Mouse (Mus musculus) layer of hippocampus, postnatal 36 days (tissue): ENCODE data around the gene Ccdc141. TPM values are rescaled to one million over a fixed set of nuclear protein-coding genes. Genes with fewer than 3 reads are reported as not detected.

ENCODE experiments used
- DNase-seq, 2 experiments: peaks; one replicate each; pipeline ENCODE4 v3.0.0; 2022
- total RNA-seq, 2 experiments: library from RNA; stranded (reverse); gene quantifications; 2 replicates each; pipeline ENCODE4 v1.2.3; 2021

The Ccdc141 gene
- total RNA-seq, 2 experiments from 2014 or later = 27.4 to 32.7 TPM

DNA sequence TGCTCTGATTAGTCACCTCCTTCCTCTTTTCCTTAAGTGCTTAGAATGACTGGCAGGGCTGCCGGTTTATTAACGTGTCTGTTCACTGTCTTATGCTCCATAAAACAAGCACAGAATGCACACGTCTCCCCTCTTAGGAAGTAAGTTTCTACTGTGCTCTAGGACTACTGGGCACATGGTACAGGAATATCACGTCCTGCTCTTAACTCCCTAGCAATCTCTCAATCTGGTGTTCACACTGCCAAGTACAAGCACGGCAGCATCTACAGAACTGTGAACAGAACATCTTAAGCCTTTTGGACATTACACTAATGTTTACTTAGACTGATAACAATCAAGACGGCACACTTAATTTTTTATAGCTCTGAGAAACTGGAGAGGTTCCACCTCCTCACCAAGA lies 52.3 kb downstream of the Ccdc141 start:
- DNase-seq = no peak

DNA sequence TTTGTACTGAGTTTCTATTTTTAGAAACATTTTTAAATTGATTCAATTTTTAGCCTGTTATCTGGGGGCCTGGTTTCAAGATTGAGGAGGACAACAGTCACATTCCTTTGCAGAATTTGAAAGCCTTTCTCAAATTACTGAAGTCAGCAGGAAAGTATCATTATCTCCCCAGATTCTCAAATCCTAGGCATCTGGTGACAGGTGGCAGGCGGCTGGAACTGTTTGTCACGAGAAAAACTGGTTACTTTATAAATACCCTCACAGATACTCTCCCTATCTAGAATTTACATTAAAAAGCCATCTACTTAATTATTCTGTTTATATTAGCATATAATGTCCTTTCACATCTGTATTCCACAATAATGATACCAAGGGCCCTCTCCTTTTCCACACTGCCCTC lies 56.1 kb downstream of the Ccdc141 start:
- DNase-seq = no peak

GRCm38 (mm10) chr2:77113867-77114266 lies 56.6 kb downstream of the Ccdc141 start:
- DNase-seq = no peak

GRCm38 (mm10) chr2:77113026-77113425 lies 57.4 kb downstream of the Ccdc141 start:
- DNase-seq = no peak

DNA sequence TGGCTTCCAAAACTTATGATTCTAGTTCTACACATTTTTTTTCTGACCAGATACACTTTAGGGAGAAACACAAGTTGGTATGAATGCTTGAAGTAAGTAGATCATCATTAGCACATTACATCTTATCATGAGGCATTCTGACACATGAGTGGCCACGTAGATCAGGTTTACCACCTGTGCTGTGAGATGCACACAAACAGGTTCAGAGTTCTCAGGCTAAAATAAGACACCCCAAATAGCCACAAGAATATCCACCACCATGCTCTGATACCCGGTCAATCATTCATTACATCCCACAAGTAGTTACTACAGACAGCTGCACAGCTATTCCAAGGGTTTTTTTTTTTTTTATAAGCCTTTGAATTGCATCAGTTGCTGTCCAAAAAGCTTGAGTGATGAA lies 59.3 kb downstream of the Ccdc141 start:
- no peak for DNase-seq

- DNase-seq = no peak
These were observed 60.1 kb downstream of the Ccdc141 start for GRCm38 (mm10) chr2:77110365-77110764.

- peak; percentile 24 to 31 for DNase-seq
These were observed 60.8 kb downstream of the Ccdc141 start for GRCm38 (mm10) chr2:77109506-77110123.

GRCm38 (mm10) chr2:77108562-77108961 lies 61.9 kb downstream of the Ccdc141 start:
- DNase-seq = no peak

DNA sequence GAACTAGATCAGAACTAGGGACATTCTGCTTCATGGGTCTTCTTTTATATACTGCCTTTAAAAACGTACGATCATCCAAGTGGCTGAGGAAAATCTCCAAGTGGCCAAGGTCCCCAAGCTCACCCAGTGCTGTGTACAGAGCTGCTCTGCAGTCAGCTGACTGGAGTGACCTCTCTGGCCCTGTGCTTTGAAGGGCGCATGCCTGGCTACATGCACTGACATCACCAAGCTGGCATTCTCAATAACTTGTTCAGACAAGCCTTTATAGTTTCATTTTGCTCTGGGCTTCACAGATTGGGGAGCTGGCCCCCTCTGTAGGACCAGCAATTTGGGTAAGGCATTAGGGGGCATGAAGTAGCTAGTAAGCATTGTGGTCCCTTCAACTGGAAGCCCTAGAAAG lies 64.3 kb downstream of the Ccdc141 start:
- no peak for DNase-seq

DNA sequence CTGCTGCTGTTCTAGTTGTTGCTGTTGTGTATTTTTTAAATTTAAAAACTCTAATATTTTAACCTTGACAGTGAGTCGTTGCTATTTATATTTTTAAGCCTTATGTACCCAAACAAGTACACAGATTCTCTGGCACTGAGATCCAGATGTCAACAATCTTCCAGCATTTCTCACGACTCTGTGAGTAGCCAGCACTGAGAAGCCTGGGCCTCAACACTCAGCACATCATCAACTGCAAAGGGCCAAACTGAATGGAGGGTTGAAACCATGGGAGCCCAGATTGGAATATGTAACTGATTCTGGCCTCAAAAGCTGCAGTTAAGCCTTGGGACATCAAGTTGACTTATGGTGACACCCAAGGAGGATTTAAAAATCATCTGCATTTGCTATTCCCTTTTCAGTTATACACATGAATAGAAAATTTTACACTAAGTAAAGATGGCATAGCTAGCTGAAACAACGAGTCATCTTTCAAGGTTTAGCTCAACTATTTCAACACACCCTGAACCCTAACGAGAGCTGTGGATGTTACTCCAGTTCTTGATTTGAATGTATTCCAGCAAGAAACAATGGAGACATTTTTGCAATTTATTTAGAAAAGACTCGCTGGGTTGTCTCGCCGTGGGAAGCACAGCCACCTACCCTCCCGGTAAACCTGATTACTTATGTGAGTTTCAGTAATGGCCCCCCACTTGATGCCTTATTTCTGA lies 65.3 kb downstream of the Ccdc141 start:
- DNase-seq = no peak

DNA sequence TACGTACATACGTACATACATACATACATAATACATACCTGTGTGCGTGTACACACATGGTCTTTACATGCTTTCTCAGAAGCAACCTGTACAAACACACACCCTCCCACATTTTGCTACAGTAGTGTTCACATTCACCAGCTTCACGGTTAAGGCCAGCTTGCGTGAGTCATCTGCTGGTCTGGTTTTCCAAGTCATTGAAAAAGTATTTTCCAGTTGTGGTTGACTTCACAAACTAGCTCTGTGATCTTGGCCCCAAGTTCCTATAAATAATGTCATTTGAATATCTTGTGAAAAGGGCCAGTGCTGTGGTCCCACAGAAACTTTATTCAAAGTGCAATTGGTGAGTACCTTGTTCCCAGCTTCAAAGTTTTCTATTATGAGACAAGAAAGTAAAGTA lies 67.9 kb downstream of the Ccdc141 start:
- DNase-seq = no peak

DNA sequence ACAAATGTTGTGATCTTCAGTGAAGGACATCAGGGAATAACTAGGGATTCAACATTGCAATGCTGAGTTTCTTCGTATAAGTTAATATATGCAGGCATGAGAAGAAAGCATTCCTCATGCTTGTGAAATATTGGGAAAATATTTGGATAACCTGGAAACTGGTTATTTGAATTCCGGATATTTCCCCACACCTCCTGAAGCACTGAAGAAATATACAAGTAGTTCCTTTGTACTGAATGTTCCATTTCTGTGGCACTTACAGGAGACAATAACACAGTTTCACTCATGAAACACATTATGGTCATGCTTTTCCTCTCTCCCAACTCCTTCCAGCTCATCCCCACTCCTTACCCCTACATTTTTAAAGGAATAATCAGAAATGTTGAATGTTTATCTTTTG lies 70.6 kb downstream of the Ccdc141 start:
- DNase-seq = no peak

GRCm38 (mm10) chr2:77098769-77099168 lies 71.7 kb downstream of the Ccdc141 start:
- no peak for DNase-seq

DNA sequence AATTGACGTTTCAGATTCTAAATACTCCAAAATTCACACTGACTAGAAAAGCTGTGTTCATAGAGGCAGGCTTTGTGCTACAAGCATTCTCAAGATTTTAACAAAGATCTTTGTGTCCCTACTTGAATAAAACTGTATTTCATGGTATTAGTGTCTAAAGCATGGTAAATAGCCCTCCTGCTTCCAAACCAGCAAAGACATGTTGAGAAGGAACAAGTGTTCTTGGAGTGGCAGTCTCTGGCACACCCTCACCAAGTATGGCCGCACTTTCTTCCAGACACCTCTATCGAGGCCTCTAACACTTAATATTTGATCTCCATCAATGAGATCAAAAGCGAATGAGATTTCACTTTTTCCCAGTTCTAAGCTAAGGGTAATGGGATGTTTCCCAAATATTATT lies 78.7 kb downstream of the Ccdc141 start:
- DNase-seq = no peak

- DNase-seq = no peak
These were observed 85.1 kb downstream of the Ccdc141 start for GRCm38 (mm10) chr2:77085313-77085712.

GRCm38 (mm10) chr2:77084629-77085028 lies 85.8 kb downstream of the Ccdc141 start:
- DNase-seq = no peak

DNA sequence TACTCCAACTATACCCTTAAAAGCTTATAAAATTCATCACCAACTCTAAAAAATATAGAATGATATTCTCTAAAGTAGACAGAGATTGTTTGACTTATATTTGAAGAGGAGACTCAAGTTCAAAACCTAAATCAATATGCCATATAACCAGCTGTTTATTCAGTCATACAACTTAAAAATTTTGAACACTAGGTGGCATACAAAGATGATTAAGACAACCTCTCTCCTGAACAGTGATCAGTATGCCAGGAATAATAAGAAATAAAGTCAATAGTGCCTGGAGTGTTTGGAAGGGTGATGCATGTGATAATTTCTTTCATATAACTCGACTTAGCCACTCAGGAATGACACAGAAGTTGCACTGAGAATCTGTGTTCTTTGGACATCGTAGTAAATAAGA lies 89.3 kb downstream of the Ccdc141 start:
- no peak for DNase-seq

GRCm38 (mm10) chr2:77080657-77081056 lies 89.8 kb downstream of the Ccdc141 start:
- DNase-seq = no peak

GRCm38 (mm10) chr2:77078746-77079145 lies 91.7 kb downstream of the Ccdc141 start:
- no peak for DNase-seq

GRCm38 (mm10) chr2:77074373-77074772 lies 96.1 kb downstream of the Ccdc141 start:
- no peak for DNase-seq

GRCm38 (mm10) chr2:77073930-77074329 lies 96.5 kb downstream of the Ccdc141 start:
- DNase-seq = peak; percentile 19 to 25

GRCm38 (mm10) chr2:77065294-77065693 lies 105.1 kb downstream of the Ccdc141 start:
- peak; percentile 42 to 46 for DNase-seq

- DNase-seq = peak in 1 of 2 experiments; percentile 11
These were observed 108.6 kb downstream of the Ccdc141 start for GRCm38 (mm10) chr2:77061871-77062270.

GRCm38 (mm10) chr2:77059596-77059995 lies 110.8 kb downstream of the Ccdc141 start:
- no peak for DNase-seq
